Mouse (Mus musculus) R1 (cell line): ENCODE data around the gene Cars2.
A peak's percentile ranks its signal among the peaks of the same experiment; 100 is the strongest.

Experiments used
- DNase-seq: peaks from one replicate; pipeline ENCODE4 v3.0.0-alpha.2; 2018; ENCODE audit warnings: low read depth, low spot score

The Cars2 gene

DNA sequence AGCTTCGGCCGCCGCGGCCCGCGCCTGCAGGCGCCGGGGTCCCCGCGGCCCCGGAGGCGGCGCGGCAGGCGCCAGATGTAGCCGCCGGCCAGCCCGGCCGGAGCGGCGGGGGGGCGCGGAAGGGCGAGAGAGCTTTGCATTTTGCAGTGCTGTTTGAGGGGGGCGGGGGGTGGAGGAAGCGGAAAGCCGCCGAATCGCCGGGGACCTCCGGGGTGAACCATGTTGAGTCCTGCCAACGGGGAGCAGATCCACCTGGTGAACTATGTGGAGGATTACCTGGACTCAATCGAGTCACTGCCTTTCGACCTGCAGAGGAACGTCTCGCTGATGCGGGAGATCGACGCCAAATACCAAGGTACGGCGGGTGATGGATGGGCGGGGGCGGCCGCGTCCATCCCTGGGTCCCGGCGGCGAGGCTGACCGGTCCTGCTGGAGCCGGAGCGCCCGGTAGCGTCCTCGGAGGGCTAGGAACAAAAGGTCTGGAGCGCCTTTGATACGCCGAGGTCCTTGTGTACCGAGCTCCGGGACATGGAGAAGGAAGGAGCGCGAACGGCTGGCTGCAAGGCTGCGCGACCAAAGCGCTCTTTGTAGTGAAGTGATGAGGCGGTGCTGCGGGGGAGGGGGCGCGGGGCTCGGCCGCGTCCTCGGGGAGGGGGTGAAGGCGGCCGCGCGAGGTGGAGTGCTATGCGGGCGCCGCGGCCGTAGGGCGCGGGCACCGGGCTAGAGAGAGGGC, 6.3 kb upstream of the Cars2 start:
- DNase-seq, result no peak

DNA sequence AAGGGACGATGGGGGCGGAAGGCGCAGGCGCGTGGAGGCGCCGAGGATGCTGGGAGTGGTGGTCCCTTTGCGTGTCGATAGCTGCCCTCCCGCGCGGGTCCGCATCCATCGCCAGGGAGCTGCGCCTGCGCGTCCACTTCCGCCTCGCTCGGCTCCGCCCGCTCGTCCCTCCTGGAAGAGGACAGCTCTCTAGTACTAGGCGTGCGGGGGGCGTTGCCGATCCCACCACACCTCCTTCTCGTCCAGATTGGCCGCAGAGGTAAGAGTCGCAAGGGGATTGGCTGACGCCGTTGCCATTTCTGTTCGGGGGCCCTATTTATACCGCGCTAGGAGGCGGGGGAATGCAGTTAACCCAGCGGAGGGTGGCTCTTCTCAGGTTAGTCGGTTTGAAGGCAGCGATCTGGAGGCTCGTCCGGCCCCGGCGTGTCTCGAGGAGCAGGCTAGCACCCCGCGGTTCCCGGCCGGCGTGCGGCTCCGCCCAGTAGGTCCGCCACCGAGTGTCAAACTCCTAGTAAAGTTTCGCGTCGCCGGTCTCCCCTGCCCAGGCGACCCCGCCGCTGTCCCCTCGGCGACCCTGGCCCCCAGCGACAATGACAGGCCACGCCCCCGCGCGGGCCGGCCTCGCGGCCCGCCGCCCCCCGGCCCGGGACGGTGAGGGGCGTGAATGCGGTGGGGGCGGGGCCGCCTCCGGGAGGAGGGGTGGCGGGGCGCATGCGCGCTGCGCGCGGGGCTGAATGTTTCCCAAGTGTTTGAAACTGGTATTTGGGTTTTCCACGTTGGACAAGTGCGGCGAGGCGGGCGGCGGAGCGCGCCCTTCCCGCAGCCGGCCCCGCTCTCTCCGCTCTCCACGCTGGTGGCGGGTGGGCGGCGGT, 5.4 kb upstream of the Cars2 start:
- peak; percentile 100 for DNase-seq

DNA sequence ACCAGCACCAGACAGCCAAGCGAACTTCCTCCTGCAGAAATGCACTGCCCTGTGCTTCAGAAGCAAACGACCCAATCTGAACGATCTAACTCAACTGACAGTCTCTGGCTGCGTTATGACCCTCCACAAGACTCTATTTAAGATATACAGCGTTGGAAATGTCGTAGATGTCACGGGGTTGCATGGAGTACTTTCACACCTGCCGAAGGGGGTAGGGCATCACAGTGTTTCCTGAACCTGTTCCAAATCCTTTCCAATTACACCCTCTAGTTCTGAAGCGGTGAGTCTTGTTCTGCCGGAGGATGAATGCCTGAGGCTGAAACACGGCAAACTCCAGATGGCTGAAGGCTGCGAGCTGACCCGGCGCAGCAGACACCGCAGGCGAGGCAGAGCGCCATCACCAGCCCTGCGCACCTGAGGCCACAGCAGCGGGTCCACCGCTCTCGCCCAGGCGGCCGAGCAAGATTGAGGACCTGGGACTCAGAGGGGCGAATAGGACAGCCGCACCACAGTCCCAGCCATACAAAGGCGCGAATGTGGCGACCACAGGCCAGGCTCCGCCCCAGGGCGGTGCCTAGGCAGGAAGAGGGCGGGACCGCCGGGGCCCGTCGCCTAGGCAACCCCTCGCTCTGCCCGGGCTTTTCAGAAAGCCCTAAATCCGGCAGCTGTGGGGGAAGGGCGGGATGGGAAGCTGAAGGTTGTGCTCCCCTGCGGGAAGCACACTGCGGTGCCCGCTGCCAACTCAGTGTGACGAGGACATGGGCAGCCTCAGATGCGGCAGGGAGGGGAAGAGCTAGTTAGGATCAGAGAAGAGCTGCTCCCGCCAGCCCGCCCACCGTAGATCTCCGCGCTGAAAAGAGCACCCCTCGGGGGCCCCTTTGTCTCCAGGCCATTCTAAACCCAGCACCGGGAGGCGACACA, 4.5 kb upstream of the Cars2 start, which contains the start of gene Ing1:
TSS of gene Ing1 (plus strand) at position 773 of the 921 bp plus-strand sequence.
- DNase-seq, result peak; percentile 96

DNA sequence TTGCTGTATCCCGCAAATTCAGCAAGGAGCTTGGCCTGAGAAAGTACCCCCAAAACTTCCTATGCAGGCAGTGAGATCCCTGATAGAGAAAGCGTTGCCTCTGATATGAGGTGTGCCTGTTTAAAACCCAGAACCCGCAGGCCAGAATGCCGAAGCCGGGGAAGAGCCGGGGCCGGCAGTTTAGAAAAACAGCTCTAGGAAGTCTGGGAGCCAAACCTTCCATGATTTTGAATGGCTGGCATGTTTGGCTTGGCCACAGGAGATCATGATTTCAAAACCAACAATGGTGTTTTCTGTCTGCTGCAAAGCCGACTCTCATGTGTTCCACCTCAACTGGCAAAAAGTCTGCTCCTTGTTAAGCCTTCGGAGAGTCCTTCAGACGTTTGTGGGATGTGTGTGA, 1.8 kb upstream of the Cars2 start:
- no peak for DNase-seq

- DNase-seq, result peak; percentile 47
Measured at GRCm38 (mm10) chr8:11551497-11551896, 914 bp upstream of the Cars2 start.

GRCm38 (mm10) chr8:11549706-11550105, 877 bp downstream of the Cars2 start:
- DNase-seq, result peak; percentile 86

- DNase-seq, result peak; percentile 87
Measured at GRCm38 (mm10) chr8:11547063-11547462, 3.5 kb downstream of the Cars2 start.

GRCm38 (mm10) chr8:11544386-11544785, 6.2 kb downstream of the Cars2 start:
- peak; percentile 89 for DNase-seq

DNA sequence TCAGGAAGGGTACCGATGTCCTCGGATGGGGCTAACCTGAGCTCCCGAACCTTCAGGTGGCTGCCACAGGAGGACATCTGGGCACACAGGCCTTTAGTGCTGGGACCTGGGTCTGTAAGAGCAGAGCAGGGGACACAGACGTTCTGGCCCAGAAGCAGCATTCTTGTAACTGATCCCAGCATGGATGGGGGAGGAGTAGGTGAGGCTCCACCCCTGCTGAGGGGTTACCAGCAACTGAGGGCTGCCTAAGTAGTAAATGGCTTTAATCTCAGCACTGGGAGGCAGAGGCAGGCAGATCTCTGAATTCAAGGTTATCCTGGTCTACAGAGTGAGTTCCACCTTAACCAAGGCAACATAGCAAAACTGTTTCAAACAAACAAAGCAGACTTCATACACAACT, 7.7 kb downstream of the Cars2 start:
- DNase-seq, result peak; percentile 79

DNA sequence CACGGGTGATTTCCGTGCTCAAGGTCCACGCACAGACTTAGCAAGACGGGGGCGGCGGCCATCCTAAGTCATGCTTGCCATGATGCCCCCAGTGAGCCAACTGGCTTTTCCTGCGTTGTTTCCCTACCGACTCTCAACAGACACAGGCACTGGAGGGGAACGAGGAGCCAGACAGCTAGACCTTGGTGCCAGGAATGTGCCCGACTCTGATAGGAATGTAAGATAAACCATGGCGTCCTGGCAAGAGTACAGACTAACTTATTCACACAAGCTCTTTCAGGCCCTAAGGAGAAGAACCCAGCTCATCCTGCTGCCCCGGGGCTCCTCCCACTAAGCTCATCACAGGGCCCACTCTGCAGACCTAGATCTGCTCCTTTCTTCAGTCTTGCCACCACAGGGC, 8.6 kb downstream of the Cars2 start:
- DNase-seq, result peak; percentile 34

GRCm38 (mm10) chr8:11540182-11540581, 10.4 kb downstream of the Cars2 start:
- DNase-seq, result no peak

DNA sequence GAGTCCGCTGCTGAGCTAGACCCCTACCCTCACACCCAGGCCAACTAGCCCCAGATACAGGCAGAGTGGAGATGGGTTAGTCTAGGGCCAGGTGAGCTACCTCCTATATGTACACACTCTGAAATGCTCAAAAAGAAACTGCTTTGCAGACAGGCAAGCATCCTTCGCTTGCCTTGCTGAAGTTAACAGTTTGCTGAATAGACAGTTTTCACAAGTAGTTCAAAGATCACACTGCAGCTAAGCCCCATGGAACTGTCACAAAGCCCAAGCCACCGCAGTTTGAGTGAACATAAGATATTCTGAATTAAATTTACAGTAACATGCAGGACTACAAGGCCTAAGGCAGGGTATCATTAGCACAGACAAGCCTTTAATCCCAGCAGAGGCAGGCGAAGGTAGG, 11.5 kb downstream of the Cars2 start:
- no peak for DNase-seq

DNA sequence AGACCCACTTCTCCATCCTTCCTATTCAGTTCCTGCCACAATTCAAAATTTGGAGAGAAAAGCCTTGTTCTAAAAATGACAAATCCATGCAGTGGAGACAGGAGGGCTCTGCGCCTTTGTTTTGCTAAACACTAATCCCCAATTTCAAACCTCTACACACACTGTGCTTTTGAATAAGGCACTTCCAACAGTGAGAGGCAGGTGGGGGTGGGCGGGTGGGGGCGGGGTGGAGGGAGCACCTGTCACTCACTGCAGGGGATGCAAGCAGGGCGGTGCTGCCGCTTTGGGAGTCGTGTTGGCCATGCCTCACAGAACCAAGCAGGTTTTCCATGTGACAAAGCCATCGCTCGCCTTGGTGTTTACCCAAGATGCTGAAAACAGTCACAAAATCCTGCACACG, 16.1 kb downstream of the Cars2 start:
- peak; percentile 83 for DNase-seq

DNA sequence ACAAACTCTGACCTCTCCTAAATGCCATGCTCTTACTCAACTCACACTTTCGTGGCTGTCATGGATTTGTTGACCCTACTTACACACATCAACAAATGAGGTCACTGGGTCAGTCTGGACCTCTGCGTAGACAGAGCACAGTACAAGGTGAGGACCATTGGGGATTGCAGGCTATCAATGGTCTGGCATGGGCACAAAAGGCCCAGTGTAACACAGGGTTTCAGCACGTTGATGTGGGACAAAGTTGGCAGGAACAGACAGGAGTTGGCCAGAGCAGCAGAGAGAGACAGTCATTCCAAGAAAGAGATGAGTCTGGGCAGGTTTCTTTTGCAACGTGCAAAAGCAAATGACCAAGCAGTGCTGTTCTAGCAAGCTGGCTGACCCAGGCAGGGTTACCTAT, 19.7 kb downstream of the Cars2 start:
- no peak for DNase-seq

DNA sequence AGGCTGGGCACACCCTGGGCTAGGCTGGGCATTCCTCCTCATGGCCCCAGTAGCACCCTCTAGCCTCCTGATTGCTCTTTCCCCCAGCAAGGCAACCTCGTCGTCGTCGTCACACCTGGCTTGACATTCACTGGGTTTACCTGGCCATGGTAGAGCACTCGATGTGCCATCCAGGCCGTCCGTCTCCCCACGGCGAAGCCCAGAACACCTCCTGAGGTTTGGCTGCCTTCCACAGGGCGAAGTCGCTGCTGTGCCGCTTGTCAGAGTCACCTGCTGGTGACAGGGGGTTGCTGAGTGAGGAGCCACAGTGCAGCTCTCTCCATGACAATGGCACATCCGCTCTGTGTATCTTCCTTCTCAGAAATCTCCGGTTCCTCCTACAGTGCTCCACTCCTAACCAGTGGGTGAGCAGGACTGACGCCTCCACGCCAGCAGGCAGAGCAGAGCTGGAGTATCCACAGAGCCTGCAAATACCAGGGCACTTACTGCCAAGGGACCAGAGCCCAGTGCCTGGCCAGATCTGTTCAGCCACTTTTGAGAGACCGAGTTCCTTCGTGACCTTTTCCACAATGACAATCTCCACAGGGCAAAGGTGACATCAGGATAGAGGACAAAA, 20.3 kb downstream of the Cars2 start:
- DNase-seq, result peak; percentile 77

DNA sequence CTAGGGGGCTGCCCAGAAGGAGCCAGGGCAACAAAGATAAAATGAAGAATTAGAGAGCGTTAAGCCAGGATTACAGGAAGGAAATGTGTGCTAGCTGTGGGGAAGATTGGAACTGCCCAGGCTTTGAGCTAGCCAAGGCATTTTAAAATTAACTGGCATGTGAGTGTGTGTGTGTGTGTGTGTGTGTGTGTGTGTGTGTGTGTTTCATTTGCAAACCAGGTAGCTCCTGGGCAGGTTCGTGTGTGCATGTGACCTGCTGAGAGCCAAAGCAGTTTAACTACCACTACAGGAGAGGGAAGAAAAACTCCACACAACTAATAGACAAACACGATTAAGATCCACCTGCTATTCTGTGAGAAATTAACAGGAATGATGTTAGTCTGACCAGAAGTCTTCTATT, 27.3 kb downstream of the Cars2 start:
- no peak for DNase-seq

GRCm38 (mm10) chr8:11518676-11519075, 31.9 kb downstream of the Cars2 start:
- no peak for DNase-seq

DNA sequence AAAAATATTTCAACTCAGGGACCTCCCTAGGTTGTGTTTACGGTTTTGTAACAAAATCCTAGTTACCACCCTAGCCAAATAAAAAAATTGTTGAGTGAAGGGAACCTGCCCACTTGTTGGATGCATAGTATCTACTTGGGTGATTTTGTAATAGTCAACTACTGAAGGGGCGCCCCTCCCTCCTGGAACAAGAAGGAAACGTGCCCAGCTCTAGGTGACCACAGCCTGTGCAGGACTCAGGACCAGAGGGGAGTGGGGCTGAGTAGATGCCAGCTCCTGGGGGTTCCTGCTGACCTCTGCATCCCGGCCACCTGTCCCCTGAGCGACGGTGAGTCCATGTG, 32.6 kb downstream of the Cars2 start:
- DNase-seq, result no peak

DNA sequence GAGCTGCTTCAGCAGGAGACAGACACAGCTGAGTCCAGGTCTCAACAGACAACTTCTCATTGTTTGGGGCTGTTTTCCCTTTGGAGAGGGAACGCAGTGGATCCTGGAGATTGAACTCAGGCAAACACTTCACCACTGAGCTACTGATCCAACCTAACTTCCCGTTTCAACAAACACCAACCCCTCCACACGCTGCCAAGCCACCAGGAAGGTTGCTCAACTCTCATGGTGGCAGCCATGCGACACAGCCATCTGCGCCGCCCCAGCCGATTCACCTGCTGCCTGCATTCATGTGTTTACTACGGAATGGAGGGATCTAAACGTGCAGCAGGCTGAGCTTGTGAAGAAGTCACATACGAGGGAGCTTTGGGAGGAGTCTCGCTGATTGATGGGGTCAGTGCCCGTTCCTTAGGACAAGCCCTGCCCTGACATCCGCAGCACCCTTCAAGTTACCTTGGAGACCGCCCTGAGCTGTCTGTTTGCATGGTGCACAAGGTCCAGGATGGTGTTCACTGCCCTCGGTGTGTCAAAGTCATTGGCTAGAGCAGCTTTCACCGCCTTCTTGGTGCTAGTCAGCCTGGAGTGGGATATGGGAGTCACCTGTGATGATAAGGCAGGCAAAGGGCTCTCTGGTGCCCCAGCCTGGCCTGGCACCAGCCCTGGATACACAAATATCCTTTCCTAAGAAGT, 33.1 kb downstream of the Cars2 start:
- DNase-seq, result no peak

DNA sequence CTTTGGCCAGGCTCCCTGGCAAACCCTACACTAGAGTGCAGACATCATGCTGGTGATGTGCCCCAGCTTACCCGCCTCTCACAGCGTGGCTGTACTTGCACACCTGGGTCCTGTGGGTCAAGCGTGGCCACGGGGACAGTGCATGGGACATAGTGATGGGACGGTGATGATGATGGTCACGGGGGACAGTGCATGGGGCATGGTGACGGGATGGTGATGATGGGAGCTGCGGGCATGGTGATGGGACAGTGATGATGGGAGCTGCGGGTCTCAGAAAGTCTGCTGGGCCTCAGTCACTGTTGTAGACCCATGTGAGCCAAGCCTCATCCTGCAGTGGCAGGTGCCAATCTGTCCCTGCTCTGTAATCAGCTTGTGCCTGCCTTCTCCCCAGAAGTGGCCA, 34.3 kb downstream of the Cars2 start:
- DNase-seq, result no peak

DNA sequence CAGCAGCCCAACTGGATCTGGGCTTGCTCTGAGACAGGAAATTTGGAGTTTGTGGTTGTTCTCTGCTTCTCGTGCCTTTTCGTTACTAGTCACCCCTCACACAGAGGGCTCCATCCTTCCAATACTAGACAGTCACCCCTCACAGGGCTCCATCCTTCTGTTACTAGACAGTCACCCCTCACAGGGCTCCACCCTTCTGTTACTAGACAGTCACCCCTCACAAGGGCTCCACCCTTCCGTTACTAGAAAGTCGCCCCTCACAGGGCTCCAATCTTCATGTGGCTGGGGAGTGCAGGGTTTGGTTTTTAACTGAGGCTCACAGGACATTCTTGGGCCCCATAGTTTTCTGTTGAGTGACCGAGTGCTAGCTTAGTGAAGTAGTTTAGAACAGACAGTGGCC, 37.3 kb downstream of the Cars2 start:
- DNase-seq, result peak; percentile 48
